ENCODE assay signal across 10 mouse cellular contexts in genomic region chr15:5343794-5344193, GRCm38 (mm10).
DNase-seq lines count a peak whose midpoint lies in the region; ATAC-seq and TF ChIP-seq lines count a peak whose summit lies in the region.
"Had no signal": no experiment of that assay in that cellular context is flagged by ENCODE, and none has a peak within 500 bp of the region (broad histone marks: within the 10 kb centered on the region; RNA-seq: fewer than 3 reads in every experiment).

No protein-coding gene starts in this region.

- H3K4me3 ChIP-seq in stomach, embryonic 16.5 days (replicated peaks; ENCODE audit: low read length) = no peak overlapping the region
- H3K4me3 ChIP-seq in forebrain, postnatal 0 days (ENCODE audit: low read depth, low read length) = no peak overlapping the region
- H3K4me3 ChIP-seq: liver, embryonic 15.5 days; neural tube, embryonic 15.5 days had no signal

- H3K9me3 ChIP-seq in stomach, embryonic 16.5 days (replicated peaks; ENCODE audit: control insufficient read depth, low read length) = no peaks in the 10 kb centered on the region
- H3K9me3 ChIP-seq in forebrain, postnatal 0 days (ENCODE audit: low read length) = no peaks in the 10 kb centered on the region
- H3K9me3 ChIP-seq: liver, embryonic 15.5 days; neural tube, embryonic 15.5 days had no signal

- H3K4me1 ChIP-seq in stomach, embryonic 16.5 days (ENCODE audit: control insufficient read depth, insufficient read depth, low read length) = no peaks in the 10 kb centered on the region
- no peaks in the 10 kb centered on the region for H3K4me1 ChIP-seq in forebrain, postnatal 0 days (ENCODE audit: insufficient read depth)
- H3K4me1 ChIP-seq: liver, embryonic 15.5 days; neural tube, embryonic 15.5 days had no signal

- no peak for TF ChIP-seq CTCF in forebrain, postnatal 0 days (IDR thresholded peaks at IDR 0.05; ENCODE audit: low read depth)

- H3K4me2 ChIP-seq in stomach, embryonic 16.5 days (ENCODE audit: low read depth, low read length) = no peak overlapping the region
- H3K4me2 ChIP-seq in forebrain, postnatal 0 days (ENCODE audit: low read depth) = no peak overlapping the region
- H3K4me2 ChIP-seq: liver, embryonic 15.5 days; neural tube, embryonic 15.5 days had no signal

- WGBS in stomach, embryonic 16.5 days = 45% methylated on average over 6 of the region's 6 CpGs
- 85% methylated on average over 6 of the region's 6 CpGs for WGBS in forebrain, postnatal 0 days

- H3K9ac ChIP-seq in stomach, embryonic 16.5 days (ENCODE audit: low read length) = no peak overlapping the region
- no peak overlapping the region for H3K9ac ChIP-seq in forebrain, postnatal 0 days
- H3K9ac ChIP-seq: liver, embryonic 15.5 days; neural tube, embryonic 15.5 days had no signal

- H3K36me3 ChIP-seq in stomach, embryonic 16.5 days (ENCODE audit: control insufficient read depth, insufficient read depth, low read length) = no peaks in the 10 kb centered on the region
- no peaks in the 10 kb centered on the region for H3K36me3 ChIP-seq in forebrain, postnatal 0 days (ENCODE audit: insufficient read depth)
- H3K36me3 ChIP-seq: liver, embryonic 15.5 days; neural tube, embryonic 15.5 days had no signal

- DNase-seq in right cerebral cortex, adult 18-20 months = peak; percentile 2
- DNase-seq in right cerebral cortex, postnatal 4 days = no peak
- peak; percentile 67 to 69 for DNase-seq in heart, postnatal 10 days
- peak; percentile 75 to 81 for DNase-seq in kidney, postnatal 4 days
- DNase-seq in spleen, adult 12 weeks (ENCODE audit: low spot score) = no peak
- DNase-seq in forebrain, postnatal 0 days = no peak
- no peak for DNase-seq in adrenal gland, postnatal 14 days

- H3K27ac ChIP-seq in stomach, embryonic 16.5 days (ENCODE audit: low read length) = 0 out of 2 replicates have a peak overlapping the region, but pooled peaks have one; percentile 23
- H3K27ac ChIP-seq in forebrain, postnatal 0 days (ENCODE audit: low read depth, low read length) = no peak overlapping the region
- H3K27ac ChIP-seq: liver, embryonic 15.5 days; neural tube, embryonic 15.5 days had no signal

- H3K27me3 ChIP-seq in stomach, embryonic 16.5 days (ENCODE audit: control insufficient read depth, insufficient read depth, low read length) = no peaks in the 10 kb centered on the region
- H3K27me3 ChIP-seq in forebrain, postnatal 0 days (ENCODE audit: insufficient read depth, low read length) = no peaks in the 10 kb centered on the region
- H3K27me3 ChIP-seq: liver, embryonic 15.5 days; neural tube, embryonic 15.5 days had no signal

- intact Hi-C loops in heart, postnatal 10 days (cut with DNase I) = no loop called here

- ATAC-seq in stomach, embryonic 16.5 days (ENCODE audit: insufficient read depth, low FRiP score) = no peak
- no peak for ATAC-seq in forebrain, postnatal 0 days

Comparison
In these comparisons a context has a peak if more than half of its experiments do, and no peak if none do; other contexts are left out.
1. DNase-seq: peak in right cerebral cortex, adult 18-20 months (single experiment), heart, postnatal 10 days (2 of 2) and kidney, postnatal 4 days (2 of 2); none in right cerebral cortex, postnatal 4 days (single experiment), spleen, adult 12 weeks (single experiment), forebrain, postnatal 0 days (single experiment) and adrenal gland, postnatal 14 days (single experiment).